In the genomic region with DNA sequence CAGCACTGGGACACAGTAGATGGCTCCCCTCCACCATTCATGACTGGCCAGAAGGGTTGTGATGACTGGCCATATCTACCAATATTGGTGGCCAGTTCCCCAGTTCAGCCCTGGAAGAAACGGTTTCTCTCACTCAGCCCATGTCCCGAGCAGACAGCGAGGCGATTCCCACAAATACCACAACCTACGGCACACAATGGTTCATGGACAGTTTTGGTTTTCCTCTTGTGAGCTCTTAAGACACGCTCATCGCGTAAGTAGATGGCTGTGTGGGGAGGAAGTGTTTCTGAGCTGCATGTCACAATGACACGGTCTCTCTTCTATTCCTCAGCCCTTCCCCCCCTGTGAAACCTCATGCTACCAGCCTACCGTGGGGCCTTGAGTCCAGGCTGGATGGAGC, we compare ENCODE assay signal across 19 mouse cellular contexts. TPM values are rescaled to one million over a fixed set of nuclear protein-coding genes. Genes with fewer than 3 reads are reported as not detected.
"Had no signal": no experiment of that assay in that cellular context is flagged by ENCODE, and none has a peak within 500 bp of the region (broad histone marks: within the 10 kb centered on the region; RNA-seq: fewer than 3 reads in every experiment).

No protein-coding gene starts in this region.

- H3K9ac ChIP-seq: limb, embryonic 13.5 days; liver, embryonic 12.5 days; liver, embryonic 15.5 days; midbrain, embryonic 13.5 days; neural tube, embryonic 13.5 days had no signal

- ATAC-seq: liver, embryonic 12.5 days; midbrain, embryonic 13.5 days; midbrain, embryonic 16.5 days had no signal

- H3K4me1 ChIP-seq: liver, embryonic 12.5 days; liver, embryonic 15.5 days; neural tube, embryonic 13.5 days had no signal

- H3K27ac ChIP-seq: limb, embryonic 10.5 days; limb, embryonic 13.5 days; liver, embryonic 12.5 days; liver, embryonic 15.5 days; midbrain, embryonic 13.5 days; neural tube, embryonic 13.5 days had no signal

- H3K27me3 ChIP-seq: liver, embryonic 12.5 days; liver, embryonic 15.5 days; midbrain, embryonic 13.5 days; neural tube, embryonic 13.5 days had no signal

- DNase-seq: kidney, adult 11 months; kidney, adult 8-10 months; kidney, postnatal 14 days; kidney, postnatal 4 days; liver; lung, adult 2 months; lung, postnatal 14 days; lung, postnatal 4 days; thymus, adult 18-20 months; thymus, postnatal 4 days had no signal

- H3K36me3 ChIP-seq: limb, embryonic 10.5 days; limb, embryonic 13.5 days; liver, embryonic 12.5 days; liver, embryonic 15.5 days; midbrain, embryonic 13.5 days; neural tube, embryonic 13.5 days had no signal

- H3K4me3 ChIP-seq: limb, embryonic 10.5 days; limb, embryonic 13.5 days; liver, embryonic 12.5 days; liver, embryonic 15.5 days; midbrain, embryonic 13.5 days; myocyte; neural tube, embryonic 13.5 days had no signal

- H3K9me3 ChIP-seq: limb, embryonic 10.5 days; limb, embryonic 13.5 days; liver, embryonic 12.5 days; liver, embryonic 15.5 days; midbrain, embryonic 13.5 days; neural tube, embryonic 13.5 days had no signal

- H3K4me2 ChIP-seq: limb, embryonic 13.5 days; liver, embryonic 12.5 days; liver, embryonic 15.5 days; midbrain, embryonic 13.5 days; neural tube, embryonic 13.5 days had no signal

RNA-seq across cellular contexts. Expression of a gene that starts 38.1 kb away (rescaled TPM):
- total RNA-seq: megakaryocyte-erythroid progenitor cell, adult 5-6 weeks had no signal
